Mouse (Mus musculus) activated CD4-positive, CD25-positive, alpha-beta regulatory T cell, adult 4 months (primary cell): ENCODE results near the gene Wdr95. TPM values are rescaled to one million over a fixed set of nuclear protein-coding genes. Genes with fewer than 3 reads are reported as not detected.
A peak's percentile ranks its signal among the peaks of the same experiment; 100 is the strongest.
"Not testable (repeated sequence)": the region's sequence is repeated elsewhere in the genome, so short reads cannot be mapped to it uniquely, and the experiment has no call there.

Source experiments
- ATAC-seq: one replicate; pipeline ENCODE4 v1.8.0; 2017
- polyA plus RNA-seq, 2 experiments: library from polyadenylated mRNA; unstranded; fragments of 100-300 nt; shearing (Covaris generic); gene quantifications; one replicate each; pipeline ENCODE4 v1.2.1; 2017

Wdr95 gene
- polyA plus RNA-seq, 2 experiments from 2014 or later: not detected

- ATAC-seq: no peak
These were observed 11.4 kb upstream of the Wdr95 start for GRCm38 (mm10) chr5:149517116-149517515.

GRCm38 (mm10) chr5:149520806-149521205, 7.7 kb upstream of the Wdr95 start:
- no peak for ATAC-seq

GRCm38 (mm10) chr5:149523856-149524241, 4.6 kb upstream of the Wdr95 start:
- no peak for ATAC-seq

GRCm38 (mm10) chr5:149524242-149524858, 4.1 kb upstream of the Wdr95 start:
- ATAC-seq: peak; percentile 48

- ATAC-seq: peak; percentile 13
These were observed 3.3 kb upstream of the Wdr95 start for GRCm38 (mm10) chr5:149525055-149525785.

GRCm38 (mm10) chr5:149526467-149526951, 2.0 kb upstream of the Wdr95 start:
- ATAC-seq: peak; percentile 83

GRCm38 (mm10) chr5:149527292-149527691, 1.2 kb upstream of the Wdr95 start:
- ATAC-seq: not testable (repeated sequence)

- no peak for ATAC-seq
These were observed 5.4 kb downstream of the Wdr95 start for GRCm38 (mm10) chr5:149533847-149534246.

- no peak for ATAC-seq
These were observed 7.5 kb downstream of the Wdr95 start for GRCm38 (mm10) chr5:149536005-149536404.

GRCm38 (mm10) chr5:149537796-149538511, 9.5 kb downstream of the Wdr95 start:
- no peak for ATAC-seq

GRCm38 (mm10) chr5:149538531-149538930, 10.1 kb downstream of the Wdr95 start:
- ATAC-seq: no peak

GRCm38 (mm10) chr5:149539051-149539450, 10.6 kb downstream of the Wdr95 start:
- ATAC-seq: no peak

GRCm38 (mm10) chr5:149551179-149551578, 22.7 kb downstream of the Wdr95 start:
- no peak for ATAC-seq

- no peak for ATAC-seq
These were observed 24.3 kb downstream of the Wdr95 start for GRCm38 (mm10) chr5:149552742-149553141.

GRCm38 (mm10) chr5:149553373-149553772, 24.9 kb downstream of the Wdr95 start:
- ATAC-seq: no peak

GRCm38 (mm10) chr5:149554397-149554796, 25.9 kb downstream of the Wdr95 start:
- ATAC-seq: no peak

- ATAC-seq: no peak
These were observed 32.6 kb downstream of the Wdr95 start for GRCm38 (mm10) chr5:149560903-149561588.

GRCm38 (mm10) chr5:149566026-149566425, 37.5 kb downstream of the Wdr95 start:
- no peak for ATAC-seq

GRCm38 (mm10) chr5:149566957-149567356, 38.5 kb downstream of the Wdr95 start:
- no peak for ATAC-seq

- ATAC-seq: no peak
These were observed 40.5 kb downstream of the Wdr95 start for GRCm38 (mm10) chr5:149568993-149569392.

- no peak for ATAC-seq
These were observed 48.5 kb downstream of the Wdr95 start for GRCm38 (mm10) chr5:149576977-149577376.

- no peak for ATAC-seq
These were observed 49.0 kb downstream of the Wdr95 start for GRCm38 (mm10) chr5:149577449-149577848.
